Mouse (Mus musculus) brain, embryonic 14.5 days (tissue): ENCODE data around the gene Nrxn3.

ENCODE experiments used
- CTCF ChIP-seq: fragments of 200-500 bp; IDR thresholded peaks from 2 replicates; pipeline ENCODE4 v1.5.1; 2012; ENCODE audit warnings: inconsistent platforms, mild to moderate bottlenecking, moderate library complexity, borderline replicate concordance; ENCODE audit not compliant: insufficient read depth, insufficient read length; ENCODE audit errors: extremely low read depth
- POLR2A ChIP-seq: fragments of 200-500 bp; IDR thresholded peaks from 2 replicates; pipeline ENCODE4 v1.6.1; 2012; ENCODE audit warnings: mild to moderate bottlenecking, inconsistent platforms, borderline replicate concordance; ENCODE audit not compliant: poor library complexity, insufficient read depth, insufficient read length, severe bottlenecking; ENCODE audit errors: extremely low read depth

DNA sequence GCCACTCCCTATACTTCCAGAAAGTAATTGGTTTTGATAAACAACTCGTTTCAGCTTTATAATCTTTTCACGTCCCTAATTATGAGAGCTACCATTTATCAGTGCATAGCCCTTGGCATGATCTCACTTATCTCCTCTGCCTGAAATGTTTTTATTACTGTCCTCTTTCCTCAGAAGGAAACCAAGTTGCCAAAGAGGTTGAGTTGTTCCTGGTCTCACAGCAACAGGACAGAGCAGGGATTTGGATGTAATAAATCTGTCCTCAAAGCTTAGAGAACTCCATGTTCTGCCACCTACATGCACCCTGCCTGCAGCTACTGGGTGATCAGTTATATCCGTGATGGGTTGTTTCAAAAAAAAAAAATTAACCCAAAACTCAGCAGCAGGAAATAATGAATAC, 1113.6 kb downstream of the Nrxn3 start:
- TF ChIP-seq CTCF: no peak
- TF ChIP-seq POLR2A: no peak
